Mouse (Mus musculus): ENCODE measurements at regions not wholly inside any gene's neighbourhood (a gene's known extent, or its start where the extent isn't known, plus 50 kb on each side); places are given as distances from the start of the nearest gene placed in this dataset.

GRCm38 (mm10) chr2:51268532-51268931 is 119.6 kb upstream of the Rnd3 start:
- no peak; the same call in 1 of the 2 replicates for TF ChIP-seq CTCF (conservative IDR thresholded peaks at IDR 0.05; ENCODE audit: insufficient read depth, insufficient read length, low read depth, low read length)
- TF ChIP-seq POLR2A (IDR thresholded peaks at IDR 0.05; ENCODE audit: low read depth, low read length) = no peak

All from kidney, adult 2 months (tissue).